Mouse (Mus musculus) right cerebral cortex, adult 18-20 months (tissue): ENCODE data around the gene Wfdc2.
"Not testable (repeated sequence)": the region's sequence is repeated elsewhere in the genome, so short reads cannot be mapped to it uniquely, and the experiment has no call there.

Experiments
- DNase-seq: peaks from one replicate; pipeline ENCODE4 v3.0.0; 2022; ENCODE audit warnings: mixed read lengths

The Wfdc2 gene

DNA sequence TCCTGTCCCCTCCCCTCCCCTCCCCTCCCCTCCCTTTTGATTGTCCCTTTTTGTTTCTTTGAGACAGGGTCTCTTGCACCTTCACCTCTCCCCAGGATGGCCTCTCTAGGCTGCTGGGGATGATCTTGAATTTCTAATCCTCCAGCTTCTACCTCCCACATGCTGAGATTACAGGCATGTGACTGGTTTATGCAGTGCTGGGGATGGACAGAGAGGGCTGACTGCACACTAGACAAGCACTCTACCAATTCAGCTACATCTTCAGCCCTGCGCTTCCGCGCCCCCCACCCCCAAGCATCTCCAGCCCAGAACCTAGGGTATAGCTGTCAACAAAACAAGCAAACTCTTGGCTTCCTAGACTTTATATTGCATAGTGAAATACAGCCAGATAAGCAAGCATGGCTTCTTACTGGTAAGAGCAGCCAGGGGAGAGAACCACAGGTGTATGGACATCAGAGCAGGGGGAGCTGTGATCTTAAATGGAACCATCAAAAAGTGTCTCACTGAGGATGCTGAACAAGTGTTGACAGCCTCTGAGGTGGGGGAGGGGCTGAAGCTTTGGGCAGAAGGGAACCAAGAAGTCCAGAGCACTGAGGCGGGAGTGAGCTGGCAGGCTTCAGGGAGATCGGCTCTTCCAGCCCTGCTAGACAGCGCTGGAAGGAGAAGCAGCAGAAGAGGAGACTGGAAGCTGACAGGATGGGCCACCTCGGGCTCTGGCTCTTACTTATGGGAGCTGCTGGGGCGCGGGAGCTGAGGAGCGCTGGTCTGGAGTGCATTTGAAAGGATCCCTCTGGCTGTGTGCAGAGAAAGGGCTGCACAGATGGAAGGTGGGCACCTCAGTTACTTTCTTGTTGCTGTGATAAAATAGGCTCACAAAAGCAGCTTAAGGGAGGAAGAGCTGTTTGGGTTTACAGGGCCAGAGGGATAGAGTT, 12.0 kb upstream of the Wfdc2 start:
- peak; percentile 54 for DNase-seq

DNA sequence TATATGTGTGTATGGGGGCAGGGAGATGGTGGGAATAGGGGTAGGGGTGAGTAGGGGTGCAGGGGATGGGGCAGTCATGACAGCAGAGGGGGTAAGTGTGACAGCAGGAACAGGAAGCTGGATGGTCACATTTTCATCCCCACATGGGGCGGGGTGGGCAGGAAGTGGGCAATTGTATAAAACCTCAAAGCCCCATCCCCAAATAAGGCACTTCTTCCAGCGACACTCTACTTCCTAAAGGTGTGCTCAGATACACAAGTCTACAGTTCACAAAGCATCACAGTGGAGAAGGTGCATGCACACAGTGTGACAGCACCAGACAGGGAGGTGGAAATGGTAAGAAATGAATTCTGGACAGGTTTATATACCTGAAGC, 11.3 kb upstream of the Wfdc2 start:
- DNase-seq, result no peak

DNA sequence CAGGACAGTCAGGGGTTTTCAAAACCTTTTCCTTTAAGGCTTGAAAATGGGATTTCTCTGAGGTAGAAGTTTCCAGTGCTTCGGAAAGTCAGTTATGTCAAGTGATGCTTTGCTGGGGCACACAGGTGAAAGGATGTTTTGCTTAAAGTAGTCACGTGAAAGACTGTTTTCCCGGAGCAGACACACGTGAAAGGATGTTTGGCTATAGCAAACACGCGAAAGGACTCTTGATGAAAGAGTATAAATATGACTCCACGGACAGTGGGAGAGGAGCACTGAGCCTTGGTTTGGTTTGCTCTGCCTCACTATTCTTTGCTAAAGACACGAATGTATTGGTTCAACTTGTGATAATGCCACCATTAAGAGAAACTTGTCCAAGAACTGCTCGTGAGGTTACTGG, 10.7 kb upstream of the Wfdc2 start:
- no peak for DNase-seq

DNA sequence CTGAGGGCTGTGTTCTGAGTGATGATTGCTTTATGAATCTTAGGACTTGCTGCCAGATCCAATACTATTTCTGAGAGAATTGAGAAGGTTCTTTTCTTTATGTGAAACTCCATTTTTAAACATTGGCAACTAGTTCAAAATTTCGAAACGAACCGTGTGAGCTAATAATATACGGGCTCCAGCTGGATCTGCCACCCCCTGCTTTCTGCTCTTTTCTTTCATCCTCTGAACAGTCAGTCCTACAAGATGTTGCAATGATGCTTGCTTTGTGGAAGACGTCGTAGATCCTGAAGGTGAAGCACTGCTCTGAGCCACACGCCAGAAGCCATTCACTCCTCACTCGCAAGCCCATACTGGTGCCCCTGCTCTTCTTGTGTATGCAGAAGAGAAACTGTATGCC, 3.8 kb upstream of the Wfdc2 start:
- peak; percentile 43 for DNase-seq

DNA sequence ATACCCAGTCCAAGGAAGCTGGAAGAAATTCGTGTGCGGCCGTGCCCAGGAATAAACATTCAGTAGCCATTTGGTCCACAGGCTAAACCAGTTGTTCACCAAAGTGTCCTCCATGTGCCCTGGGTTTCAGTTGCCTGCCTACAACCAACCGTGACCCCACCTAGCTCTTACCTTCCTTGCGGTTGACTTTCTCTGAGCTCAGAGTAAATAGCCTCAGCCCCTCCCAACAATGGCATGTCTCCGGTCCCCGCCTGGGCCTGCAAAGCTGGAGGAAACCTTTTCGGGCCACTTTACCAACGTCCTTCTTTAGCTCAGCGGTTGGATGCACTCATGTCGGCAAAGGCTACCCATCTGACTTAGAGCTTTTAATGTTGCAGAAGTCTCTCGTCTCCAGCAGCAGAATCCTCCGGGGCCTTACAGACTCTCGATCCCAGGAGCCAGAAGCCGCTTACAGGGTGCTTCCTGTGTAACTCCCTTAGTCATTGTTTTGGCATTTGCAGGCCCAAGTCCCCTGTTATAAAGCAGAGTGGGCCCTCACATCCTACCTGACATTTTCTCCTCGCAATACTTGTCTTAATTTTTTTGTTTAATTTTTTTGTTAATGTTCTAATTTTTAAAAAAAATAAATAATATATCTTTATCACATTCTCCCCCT, 3.1 kb upstream of the Wfdc2 start:
- no peak for DNase-seq

DNA sequence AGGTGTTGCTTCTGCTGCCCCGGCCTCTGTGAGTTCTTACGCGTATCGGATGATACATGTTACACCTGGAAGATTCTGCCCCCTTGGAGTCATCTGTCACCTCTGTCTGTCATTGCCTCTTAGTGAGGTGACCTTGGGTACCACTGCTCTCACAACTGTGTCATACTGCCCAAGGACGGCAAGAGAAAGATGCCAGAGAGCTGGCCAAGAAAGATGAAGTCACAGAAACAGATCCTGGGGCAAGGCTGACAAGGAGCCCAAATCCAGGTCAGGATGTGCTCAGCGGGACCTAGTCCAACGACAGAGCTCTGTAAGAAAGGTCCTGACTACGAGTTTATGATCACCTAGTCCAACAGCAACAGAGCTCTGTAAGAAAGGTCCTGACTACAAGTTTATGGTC, 2.1 kb upstream of the Wfdc2 start:
- DNase-seq, result no peak

DNA sequence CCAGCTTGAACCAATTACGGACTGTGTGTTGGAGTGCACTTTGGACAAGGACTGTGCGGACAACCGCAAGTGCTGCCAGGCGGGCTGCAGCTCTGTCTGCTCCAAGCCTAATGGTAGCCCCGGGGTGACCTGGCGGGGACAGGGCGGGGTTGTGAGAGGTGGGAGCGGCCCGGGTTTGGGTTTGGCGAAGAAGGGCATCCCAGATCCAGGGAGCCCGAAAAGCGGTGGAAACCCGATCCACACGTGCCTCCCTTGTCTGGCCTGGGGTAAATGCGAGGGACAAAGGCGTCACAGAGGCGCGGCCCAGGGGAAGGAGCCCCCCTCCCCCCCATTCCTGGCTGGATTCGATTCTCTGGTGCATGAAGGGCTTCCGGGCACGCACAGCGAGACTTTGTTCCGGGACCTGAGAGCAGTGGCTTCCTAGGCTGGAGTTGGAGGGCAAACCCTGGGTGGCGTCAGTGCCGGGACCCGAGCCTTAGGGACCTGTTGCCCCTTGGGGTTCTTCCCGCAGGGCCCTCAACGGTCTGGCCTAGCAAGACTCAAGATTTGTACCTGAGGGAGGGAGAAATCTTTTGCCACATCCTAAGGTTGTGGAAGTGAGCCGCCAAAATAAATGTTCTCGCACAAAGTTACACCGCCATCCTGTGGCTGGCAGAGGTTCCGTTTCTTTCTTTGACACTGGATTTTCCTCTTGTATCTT, 1.3 kb downstream of the Wfdc2 start:
- DNase-seq, result peak; percentile 35

DNA sequence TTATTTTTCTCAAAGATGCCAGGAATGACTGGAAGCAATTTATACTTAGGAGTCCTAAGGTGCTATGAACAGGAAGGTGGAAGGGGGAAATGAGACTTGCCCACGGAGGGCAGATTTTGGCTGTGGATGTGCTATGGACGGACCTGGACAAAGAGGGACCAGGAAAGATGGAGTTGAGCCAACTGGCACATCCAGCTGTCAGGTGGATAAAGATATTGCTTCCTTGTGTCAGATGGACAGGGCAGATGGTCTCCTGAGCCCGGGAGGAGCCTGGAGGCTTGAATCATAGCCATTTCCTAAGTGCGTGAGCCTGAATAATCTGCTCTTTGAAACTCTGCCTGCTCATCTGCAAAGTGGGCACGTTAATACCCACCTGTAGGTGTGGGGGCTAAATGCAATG, 2.1 kb downstream of the Wfdc2 start:
- DNase-seq, result no peak

DNA sequence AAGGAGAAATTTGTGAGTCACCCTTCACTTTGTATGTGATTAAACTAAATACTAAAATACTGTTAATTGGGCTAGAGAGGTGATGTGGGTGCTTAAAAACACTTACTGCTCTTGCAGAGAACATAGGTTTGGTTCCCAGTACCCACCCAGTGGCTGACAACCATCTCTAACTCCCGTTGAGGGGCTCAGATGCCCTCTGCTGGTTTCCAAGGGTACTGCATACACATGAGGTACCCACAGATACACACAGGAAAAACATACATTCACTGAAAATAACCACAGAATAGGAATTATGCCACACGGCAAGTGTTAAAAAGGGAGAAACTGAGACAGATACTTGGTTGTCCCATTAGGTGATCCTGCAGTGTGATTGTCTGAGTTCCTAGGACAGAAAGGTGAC, 4.8 kb downstream of the Wfdc2 start:
- no peak for DNase-seq

DNA sequence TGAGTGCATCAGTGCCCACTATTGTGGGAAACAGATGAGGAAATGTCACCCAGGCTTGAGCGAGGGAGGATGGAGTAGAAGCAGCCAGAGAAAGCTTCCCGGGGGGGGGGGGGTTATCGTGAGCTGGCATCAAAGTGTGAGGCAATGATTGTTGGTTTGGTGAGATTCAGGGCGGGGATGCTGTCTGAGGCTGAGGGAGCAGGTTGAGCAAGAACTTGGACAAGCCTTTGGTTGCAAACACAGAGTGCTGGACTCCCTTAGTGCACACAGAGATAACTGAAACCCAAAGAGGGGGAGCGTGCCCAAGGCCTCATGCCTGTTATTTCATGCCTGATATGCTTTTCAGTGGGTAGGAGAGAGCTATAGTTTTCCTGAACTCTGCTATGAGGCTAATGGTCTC, 5.2 kb downstream of the Wfdc2 start:
- no peak for DNase-seq

DNA sequence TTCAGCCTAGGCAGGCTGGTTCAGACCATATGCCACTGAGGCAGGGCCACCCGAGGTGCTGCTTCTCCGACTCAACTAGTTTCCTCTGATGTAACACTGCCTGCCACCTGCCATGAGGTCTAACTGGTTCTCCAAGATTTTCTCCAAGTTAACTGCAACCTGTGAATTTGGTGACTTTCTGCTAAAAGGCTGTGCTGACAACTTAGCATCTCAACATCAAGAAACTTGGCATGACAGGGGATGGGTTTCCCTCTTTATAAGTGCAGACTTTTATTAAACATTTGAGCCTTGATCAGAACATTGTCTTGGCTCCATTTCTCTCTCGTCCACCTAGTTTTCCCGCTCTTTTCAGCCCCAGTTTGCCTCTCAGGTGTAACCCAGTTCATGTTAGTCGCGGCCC, 11.1 kb downstream of the Wfdc2 start, which contains the start of gene Spint3:
Gene Spint3, minus strand, starts transcription at position 101 of the 400 bp plus-strand sequence.
- DNase-seq, result not testable (repeated sequence)

DNA sequence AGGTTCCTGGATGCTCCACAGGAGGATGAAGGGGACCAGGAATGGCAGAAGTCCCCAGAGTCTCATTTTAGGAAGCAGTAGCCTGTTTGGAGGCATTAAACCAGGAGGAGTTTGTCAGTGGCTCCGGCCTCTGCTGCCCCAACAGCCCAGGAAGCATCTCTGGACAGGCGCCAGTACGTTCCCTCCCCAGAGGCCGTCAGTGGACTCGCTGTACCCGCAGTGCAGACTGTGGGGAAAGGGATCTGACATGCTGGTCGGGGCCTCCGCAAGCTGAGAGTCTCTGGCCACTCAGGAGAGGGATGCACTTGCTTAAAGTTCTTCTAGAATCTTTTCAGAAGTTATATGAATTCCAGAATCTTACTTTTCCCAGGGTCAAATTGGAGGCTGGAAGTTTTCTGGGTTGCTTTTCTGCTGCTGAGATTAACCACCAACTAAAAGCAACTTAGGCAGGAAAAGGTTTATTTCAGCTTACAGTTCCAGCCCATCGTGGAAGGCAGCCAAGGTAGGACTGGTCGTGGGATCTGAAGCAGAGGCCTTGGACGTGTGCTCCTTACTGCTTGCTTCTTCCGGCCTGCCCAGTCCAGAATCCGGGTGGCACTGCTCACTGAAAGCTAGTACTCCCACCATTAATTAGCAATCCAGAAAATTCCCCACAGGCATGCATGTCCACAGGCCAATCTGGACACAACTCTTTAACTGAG, 23.0 kb downstream of the Wfdc2 start, which contains the start of gene Wfdc6a:
Gene Wfdc6a, minus strand, starts transcription at position 423 of the 701 bp plus-strand sequence.
- not testable (repeated sequence) for DNase-seq

DNA sequence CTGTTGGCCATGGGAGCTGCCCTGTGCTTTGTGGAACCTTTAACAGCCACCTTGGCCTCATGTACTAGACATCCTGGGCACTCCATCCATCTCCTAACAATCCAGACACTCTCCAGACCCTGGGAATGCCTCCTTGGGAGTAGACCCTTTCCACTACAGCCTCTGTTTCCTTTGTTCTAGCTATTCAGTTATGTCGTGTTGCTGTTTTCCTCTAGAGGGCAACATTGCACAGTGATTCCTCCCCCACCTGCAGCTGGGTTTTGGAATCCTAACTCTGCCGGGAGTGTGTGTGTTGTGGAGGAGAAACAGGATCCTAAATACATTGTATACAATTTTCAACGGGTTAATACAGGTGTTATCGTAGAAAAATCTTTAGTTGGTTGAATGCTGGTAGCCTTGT, 29.8 kb downstream of the Wfdc2 start:
- DNase-seq, result peak; percentile 13

DNA sequence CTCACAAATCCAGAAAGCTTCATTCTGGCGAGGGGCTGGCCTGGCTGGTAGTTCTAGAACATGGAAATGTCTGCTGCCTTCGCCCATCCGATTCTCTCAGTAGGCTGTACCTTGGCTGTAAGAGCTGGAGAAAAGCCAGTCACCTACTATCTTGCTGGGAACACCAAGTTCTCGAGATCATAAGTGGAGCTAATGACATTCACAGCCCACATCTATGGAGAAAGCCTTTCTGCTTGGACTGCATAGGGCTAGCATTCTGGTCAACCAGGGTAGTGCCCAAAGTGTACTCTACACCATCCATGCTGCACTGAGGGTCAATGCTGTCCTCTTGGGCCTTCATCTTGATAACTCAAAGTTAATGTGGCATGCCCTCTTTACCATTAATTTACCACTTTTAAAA, 31.3 kb downstream of the Wfdc2 start, which contains the start of gene Eppin:
Gene Eppin, minus strand, starts transcription at position 101 of the 400 bp plus-strand sequence.
- no peak for DNase-seq

DNA sequence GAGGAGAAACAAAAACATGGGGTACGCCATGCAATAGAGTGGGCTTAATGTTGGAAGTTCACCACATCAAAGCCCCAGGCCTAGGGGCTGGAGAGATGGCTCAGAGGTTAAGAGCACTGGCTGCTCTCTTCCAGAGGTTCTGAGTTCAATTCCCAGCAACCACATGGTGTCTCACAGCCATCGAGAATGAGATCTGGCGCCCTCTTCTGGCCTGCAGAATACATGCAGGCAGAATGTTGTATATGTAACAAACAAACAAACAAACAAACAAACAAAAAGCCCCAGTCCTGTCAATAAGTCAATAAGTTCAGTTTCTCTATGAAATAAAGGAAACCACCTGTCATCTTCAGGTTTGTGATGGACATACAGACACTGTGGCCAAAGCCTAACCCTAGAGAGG, 38.0 kb downstream of the Wfdc2 start:
- DNase-seq, result no peak

DNA sequence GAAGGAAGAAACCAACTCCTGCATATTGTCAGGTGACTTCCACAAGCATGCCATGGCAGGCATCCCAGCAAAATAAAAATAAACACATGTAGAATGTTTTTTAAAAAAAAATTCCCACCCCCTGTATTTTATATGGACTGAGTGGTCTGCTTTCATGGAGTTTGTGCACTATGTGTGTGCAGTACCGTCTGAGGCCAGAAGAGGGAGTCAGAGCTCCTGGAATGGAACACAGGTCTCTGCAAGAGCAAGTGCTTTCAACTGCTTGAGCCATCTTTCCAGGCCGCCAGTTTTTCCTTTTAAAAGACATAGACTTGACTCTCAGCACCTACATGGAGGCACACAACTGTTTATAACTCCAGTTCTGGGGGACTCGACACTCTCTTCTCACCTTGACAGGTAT, 41.3 kb downstream of the Wfdc2 start:
- DNase-seq, result no peak

DNA sequence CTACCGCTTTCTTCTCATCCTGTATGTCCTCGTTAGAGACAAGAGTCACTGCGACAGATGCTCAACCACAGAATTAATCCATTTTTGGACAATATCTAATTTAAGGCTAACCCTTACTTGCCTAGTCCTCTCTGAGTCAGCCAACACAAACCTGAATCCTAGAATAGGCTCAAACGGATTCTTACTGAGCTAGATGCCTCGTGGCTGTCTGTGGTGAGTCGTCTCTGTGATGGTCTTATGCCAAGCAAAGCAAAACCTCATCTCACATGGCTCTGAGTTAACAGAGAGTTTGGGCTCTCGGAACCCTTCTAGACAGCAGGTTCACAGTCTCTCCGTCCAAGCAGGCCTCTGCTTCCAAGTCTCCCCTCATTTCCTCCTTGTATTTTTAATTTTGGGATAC, 42.2 kb downstream of the Wfdc2 start:
- peak; percentile 8 for DNase-seq

DNA sequence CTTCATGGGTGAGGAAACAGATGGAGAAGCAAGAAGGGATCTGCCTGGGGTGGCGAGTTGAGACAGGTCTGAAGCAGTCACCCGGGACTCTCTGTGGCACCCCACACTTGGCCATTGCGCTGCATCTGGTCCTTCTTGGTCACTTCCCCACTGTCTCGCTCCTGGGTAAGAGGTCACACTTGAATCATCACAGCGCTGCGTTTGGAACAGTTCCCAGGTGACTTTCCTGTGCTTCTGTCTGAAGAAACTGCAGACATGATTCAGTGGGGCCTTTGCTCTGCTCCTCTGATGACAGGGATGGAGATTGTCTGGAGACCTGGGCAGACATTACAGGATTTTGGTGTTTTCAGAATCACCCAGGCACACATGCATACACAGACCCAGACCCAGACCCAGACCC, 46.6 kb downstream of the Wfdc2 start:
- DNase-seq, result no peak

DNA sequence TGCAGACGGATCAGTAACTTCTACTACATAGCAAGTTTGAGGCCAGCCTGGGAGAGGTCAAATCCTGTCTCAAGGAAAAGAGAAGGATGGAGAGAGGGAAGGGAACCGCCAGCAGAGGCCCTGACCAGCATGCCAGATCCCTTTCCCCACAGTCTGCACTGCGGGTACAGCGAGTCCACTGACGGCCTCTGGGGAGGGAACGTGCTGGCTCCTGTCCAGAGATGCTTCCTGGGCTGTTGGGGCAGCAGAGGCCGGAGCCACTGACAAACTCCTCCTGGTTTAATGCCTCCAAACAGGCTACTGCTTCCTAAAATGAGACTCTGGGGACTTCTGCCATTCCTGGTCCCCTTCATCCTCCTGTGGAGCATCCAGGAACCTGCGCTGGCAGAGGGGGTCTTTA, 51.3 kb downstream of the Wfdc2 start, which contains the start of the genes Wfdc6b and Wfdc8:
Gene Wfdc6b, plus strand, starts transcription at position 52 of the 400 bp plus-strand sequence.
Gene Wfdc8, minus strand, starts transcription at position 156 of the 400 bp plus-strand sequence.
- DNase-seq, result not testable (repeated sequence)

DNA sequence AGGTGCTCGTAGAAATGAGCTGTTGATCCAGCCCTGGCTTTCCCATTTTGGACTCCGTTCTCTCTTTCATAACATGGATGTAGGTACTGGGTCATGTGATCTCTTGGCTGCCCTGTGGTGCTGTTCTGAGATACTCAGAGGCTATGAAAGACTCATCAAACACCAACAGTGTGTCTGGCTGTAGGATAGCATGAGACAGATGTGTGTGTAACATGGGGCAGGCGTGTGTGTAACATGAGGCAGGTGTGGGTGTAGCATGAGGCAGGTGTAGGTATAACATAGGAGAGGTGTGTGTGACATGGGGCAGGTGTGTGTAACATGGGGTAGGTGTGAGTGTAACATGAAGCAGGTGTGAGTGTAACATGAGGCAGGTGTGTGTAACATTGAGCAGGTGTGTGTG, 53.2 kb downstream of the Wfdc2 start:
- DNase-seq, result no peak
